Mouse (Mus musculus): Measurements from ENCODE around the gene Zbtb25.

Zbtb25 gene

GRCm38 (mm10) chr12:76300367-76300766 lies 69.0 kb downstream of the Zbtb25 start:
- in situ Hi-C loops (cut with MboI, MseI) = loop anchor here (25.0 kb wide), 1 partner anchor 1813 kb away; no protein-coding TSS in a partner anchor

- in situ Hi-C loops (cut with MboI, MseI) = no loop called here
Observed at GRCm38 (mm10) chr12:76299361-76299906, 70.0 kb downstream of the Zbtb25 start.

GRCm38 (mm10) chr12:76297830-76298229 lies 71.6 kb downstream of the Zbtb25 start:
- in situ Hi-C loops (cut with MboI, MseI) = no loop called here

All from T-helper 1 cell (primary cell).